Mouse (Mus musculus) CH12.LX (cell line): ENCODE data around the gene Bok. TPM values are rescaled to one million over a fixed set of nuclear protein-coding genes. Genes with fewer than 3 reads are reported as not detected.

ENCODE experiments used
- DNase-seq: peaks from one replicate; pipeline ENCODE4 v3.0.0-alpha.2; 2013; ENCODE audit errors: extremely low read depth
- H3K27ac ChIP-seq: 2 replicates; pipeline ENCODE4 v1.5.1; 2012; ENCODE audit warnings: low read depth, mild to moderate bottlenecking, control low read depth, moderate library complexity; ENCODE audit not compliant: insufficient read depth
- H3K27me3 ChIP-seq: replicated peaks from 2 replicates; pipeline ENCODE3; 2012; ENCODE audit warnings: inconsistent platforms
- H3K36me3 ChIP-seq, 2 experiments: replicated peaks in 1 of 2; 2 replicates each; pipeline versions ENCODE3 to v1.6.1; 2012; ENCODE audit warnings: inconsistent platforms in 1 of 2, low read length in 1 of 2, mild to moderate bottlenecking in 1 of 2, mixed read lengths in 1 of 2, moderate library complexity in 1 of 2; ENCODE audit not compliant: control insufficient read depth in 1 of 2, insufficient read depth in 1 of 2
- H3K4me1 ChIP-seq, 2 experiments: 2 replicates each; pipeline ENCODE4 v1.6.1; 2012; ENCODE audit warnings: inconsistent platforms in 1 of 2, moderate library complexity in 1 of 2; ENCODE audit not compliant: insufficient read depth in 2 of 2, control insufficient read depth in 1 of 2
- H3K4me2 ChIP-seq: 2 replicates; pipeline ENCODE4 v1.6.1; 2012; ENCODE audit warnings: low read depth, mild to moderate bottlenecking, control low read depth; ENCODE audit not compliant: poor library complexity, insufficient read depth, severe bottlenecking
- H3K4me3 ChIP-seq, 3 experiments: fragments of 150-350 bp in 1 of 3; sonication (generic) in 1 of 3; replicated peaks in 1 of 3; 2 replicates each; pipeline versions ENCODE3 to v1.5.1; 2011 to 2012; ENCODE audit warnings: low read depth in 2 of 3, low read length in 2 of 3, mild to moderate bottlenecking in 2 of 3, moderate library complexity in 2 of 3, control low read depth in 1 of 3, improper control_type of control experiment in 1 of 3, inconsistent platforms in 1 of 3, mixed read lengths in 1 of 3; ENCODE audit not compliant: poor library complexity in 1 of 3
- H3K79me2 ChIP-seq: replicated peaks from 2 replicates; pipeline ENCODE4 v1.6.1; 2012; ENCODE audit warnings: mild to moderate bottlenecking, moderate library complexity; ENCODE audit not compliant: control insufficient read depth, poor library complexity, insufficient read depth, severe bottlenecking; ENCODE audit errors: extremely low read depth
- H3K9ac ChIP-seq: 2 replicates; pipeline ENCODE4 v1.6.1; 2012; ENCODE audit warnings: low read depth, mild to moderate bottlenecking, control low read depth, moderate library complexity; ENCODE audit not compliant: insufficient read depth
- H3K9me3 ChIP-seq: replicated peaks from 2 replicates; pipeline ENCODE3; 2012; ENCODE audit warnings: low read length, inconsistent platforms, mixed read lengths
- BHLHE40 ChIP-seq: IDR thresholded peaks from 2 replicates; pipeline ENCODE4 v1.6.1; 2011; ENCODE audit warnings: mild to moderate bottlenecking, low read depth, low read length, improper control_type of control experiment
- CHD2 ChIP-seq: IDR thresholded peaks from 2 replicates; pipeline ENCODE4 v1.6.1; 2011; ENCODE audit warnings: low read length, improper control_type of control experiment
- CTCF ChIP-seq, 2 experiments: IDR thresholded peaks in 1 of 2; conservative IDR thresholded peaks in 1 of 2; 2 replicates each; pipeline ENCODE4 v1.5.1; 2011 to 2012; ENCODE audit warnings: low read depth in 2 of 2, low read length in 2 of 2, improper control_type of control experiment in 1 of 2, inconsistent platforms in 1 of 2, mild to moderate bottlenecking in 1 of 2, moderate library complexity in 1 of 2
- HCFC1 ChIP-seq: IDR thresholded peaks from 2 replicates; pipeline ENCODE4 v1.6.1; 2012; ENCODE audit warnings: low read depth, mild to moderate bottlenecking, inconsistent platforms, low read length, improper control_type of control experiment
- JUND ChIP-seq: conservative IDR thresholded peaks from 2 replicates; pipeline ENCODE4 v1.6.1; 2011; ENCODE audit warnings: low read depth, low read length, improper control_type of control experiment
- MAZ ChIP-seq: IDR thresholded peaks from 2 replicates; pipeline ENCODE4 v1.6.1; 2012; ENCODE audit warnings: low read depth, mild to moderate bottlenecking, inconsistent platforms, low read length, improper control_type of control experiment, moderate library complexity
- NELFE ChIP-seq: IDR thresholded peaks from 2 replicates; pipeline ENCODE4 v1.6.1; 2011; ENCODE audit warnings: low read depth, low read length, improper control_type of control experiment
- PAX5 ChIP-seq: IDR thresholded peaks from 2 replicates; pipeline ENCODE4 v1.6.1; 2012; ENCODE audit warnings: low read length, inconsistent platforms, mixed read lengths
- TCF12 ChIP-seq: IDR thresholded peaks from 2 replicates; pipeline ENCODE4 v1.6.1; 2014; ENCODE audit warnings: low read depth, mild to moderate bottlenecking, inconsistent platforms, low read length, improper control_type of control experiment
- USF2 ChIP-seq: conservative IDR thresholded peaks from 2 replicates; pipeline ENCODE4 v1.6.1; 2011; ENCODE audit warnings: low read depth, low read length, improper control_type of control experiment
- ZNF384 ChIP-seq: IDR thresholded peaks from 2 replicates; pipeline ENCODE4 v1.6.1; 2012; ENCODE audit warnings: low read depth, low read length, improper control_type of control experiment, inconsistent platforms
- dilution Hi-C: fragments of 300-500 bp; cut with MboI; formaldehyde crosslinking; loops from 2 replicates; pipeline ENCODE4 v1.14.3; 2020; ENCODE audit warnings: low sequenced_read_pairs; ENCODE audit not compliant: extremely low pct_unique_long_range_greater_than_20kb, extremely low pct_ligation_motif_present
- in situ Hi-C: fragments of 300-500 bp; cut with MboI; formaldehyde crosslinking; loops from 3 replicates; pipeline ENCODE4 v1.14.3; 2019; ENCODE audit warnings: low sequenced_read_pairs, low pct_ligation_motif_present, low pct_unique_long_range_greater_than_20kb, mixed read lengths
- polyA plus RNA-seq: library from polyadenylated mRNA; unstranded; fragments of >175 nt; gene quantifications from 2 replicates; pipeline ENCODE4 v1.2.1, GENCODE M21; 2012; ENCODE audit warnings: low read depth; ENCODE audit not compliant: insufficient read length
- total RNA-seq, 2 experiments: library from RNA; depleted of rRNA; stranded (reverse); fragments of 300-350 nt in 1 of 2; fragments of >200 nt in 1 of 2; gene quantifications; 2 replicates each; pipeline ENCODE4 v1.2.3; 2012 to 2014

Gene Bok
- total and polyA plus RNA-seq, 3 experiments = 0.08 TPM; not detected in 2

- dilution Hi-C loops (no loop called here), in situ Hi-C loops (loop anchor here (25.0 kb wide), 1 partner anchor 537 kb away; no protein-coding TSS in a partner anchor)
- TF ChIP-seq CHD2 = no peak
- TF ChIP-seq TCF12 = no peak
- no peak for TF ChIP-seq USF2
- H3K4me1 ChIP-seq = peaks cover 0 to 8% of the 10 kb centered on the region in 2 experiments; a peak in 2 of 4 replicates
- no peak overlapping the region for H3K27ac ChIP-seq
- no peak overlapping the region for H3K4me3 ChIP-seq
- no peak overlapping the region for H3K4me2 ChIP-seq
- H3K79me2 ChIP-seq = no peaks in the 10 kb centered on the region
- DNase-seq = no peak
- no peak overlapping the region for H3K9ac ChIP-seq
- peaks cover 32 to 85% of the 10 kb centered on the region in 2 experiments for H3K36me3 ChIP-seq
- H3K9me3 ChIP-seq = no peaks in the 10 kb centered on the region
- no peaks in the 10 kb centered on the region for H3K27me3 ChIP-seq
These were observed 39.2 kb downstream of the Bok start for GRCm38 (mm10) chr1:93724623-93725022.

DNA sequence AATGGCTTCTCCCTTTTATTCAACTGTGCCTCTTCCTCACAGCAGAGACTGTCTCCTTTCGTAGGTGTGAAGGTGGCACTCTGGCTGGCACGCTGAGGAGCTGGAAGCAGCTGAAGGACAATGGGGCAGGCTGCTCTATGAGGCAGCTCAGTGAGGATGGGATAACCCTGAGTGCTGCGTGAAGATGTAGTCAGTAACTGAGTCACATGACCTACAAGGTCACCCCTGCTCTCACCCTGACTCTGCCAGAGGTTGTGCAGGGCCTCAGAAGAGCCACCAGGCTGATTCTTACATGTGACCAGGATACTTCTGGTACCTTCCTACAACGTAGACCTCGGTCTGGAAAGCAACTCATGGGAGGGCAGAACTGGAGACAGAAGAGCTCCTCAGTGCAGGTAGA is 40.2 kb downstream of the Bok start:
- TF ChIP-seq BHLHE40 = no peak
- TF ChIP-seq, all 38 proteins: peak for 0
- Histone ChIP-seq H3K9me3 (no peaks in the 10 kb centered on the region), H3K4me2 (no peak overlapping the region), H3K27ac (no peak overlapping the region), H3K4me3 (no peak overlapping the region), H3K27me3 (no peaks in the 10 kb centered on the region), H3K79me2 (no peaks in the 10 kb centered on the region), H3K36me3 (peaks cover 24 to 82% of the 10 kb centered on the region in 2 experiments), H3K4me1 (peaks cover 0 to 8% of the 10 kb centered on the region in 2 experiments; a peak in 2 of 4 replicates), H3K9ac (no peak overlapping the region)
- dilution Hi-C loops (no loop called here), in situ Hi-C loops (no loop called here)
- DNase-seq = no peak

- dilution Hi-C loops = no loop called here
- no peak for TF ChIP-seq HCFC1
- no peak for TF ChIP-seq MAZ
- TF ChIP-seq PAX5 = no peak
- TF ChIP-seq CTCF (conservative IDR thresholded peaks at IDR 0.05 in 1 of 2, IDR thresholded peaks at IDR 0.05 in 1 of 2; ENCODE audit: low read depth in 2 of 2, low read length in 2 of 2) = peak in 1 of 2 experiments; percentile 40; a peak in 2 of 4 replicates
- no peak for TF ChIP-seq ZNF384
- TF ChIP-seq NELFE = no peak
- TF ChIP-seq JUND = no peak
- H3K4me2 ChIP-seq = no peak overlapping the region
- no peak for DNase-seq
- H3K36me3 ChIP-seq = peaks cover 21 to 82% of the 10 kb centered on the region in 2 experiments
- no peak overlapping the region for H3K9ac ChIP-seq
- no peak overlapping the region for H3K27ac ChIP-seq
- H3K27me3 ChIP-seq = no peaks in the 10 kb centered on the region
- H3K9me3 ChIP-seq = no peaks in the 10 kb centered on the region
- H3K4me3 ChIP-seq = no peak overlapping the region
- H3K79me2 ChIP-seq = no peaks in the 10 kb centered on the region
- H3K4me1 ChIP-seq = peaks cover 0 to 8% of the 10 kb centered on the region in 2 experiments; a peak in 2 of 4 replicates
- in situ Hi-C loops = no loop called here
These were observed 40.7 kb downstream of the Bok start for GRCm38 (mm10) chr1:93726116-93726515.
